Mouse (Mus musculus) kidney, embryonic 14.5 days (tissue): ENCODE measurements around the gene Arid1a. TPM values are rescaled to one million over a fixed set of nuclear protein-coding genes. Genes with fewer than 3 reads are reported as not detected.
"Not testable (repeated sequence)": the region's sequence is repeated elsewhere in the genome, so short reads cannot be mapped to it uniquely, and the experiment has no call there.

Experiments
- ATAC-seq: fragments of 200-750 bp; cut with Nextera tagmentation; 2 replicates; pipeline ENCODE4 v1.8.0; 2017; ENCODE audit warnings: moderate number of reproducible peaks, mild to moderate bottlenecking, moderate TSS enrichment, moderate library complexity; ENCODE audit not compliant: low FRiP score, low TSS enrichment
- H3K27ac ChIP-seq: fragments of 300-500 bp; sonication (generic); 2 replicates; pipeline ENCODE4 v1.5.1; 2014; ENCODE audit warnings: low read depth, mild to moderate bottlenecking, low read length, moderate library complexity, mixed read lengths
- H3K27me3 ChIP-seq: fragments of 300-500 bp; sonication (generic); 2 replicates; pipeline ENCODE4 v1.6.1; 2014; ENCODE audit warnings: mild to moderate bottlenecking, low read length; ENCODE audit not compliant: control insufficient read depth, insufficient read depth
- H3K36me3 ChIP-seq: fragments of 300-500 bp; sonication (generic); 2 replicates; pipeline ENCODE4 v1.6.1; 2014; ENCODE audit warnings: low read length, mixed read lengths; ENCODE audit not compliant: control insufficient read depth, insufficient read depth
- H3K4me1 ChIP-seq: fragments of 300-500 bp; sonication (generic); 2 replicates; pipeline ENCODE4 v1.6.1; 2014; ENCODE audit warnings: low read length, mixed read lengths; ENCODE audit not compliant: control insufficient read depth, insufficient read depth
- H3K4me2 ChIP-seq: fragments of 300-500 bp; sonication (generic); replicated peaks from 2 replicates; pipeline ENCODE4 v1.6.1; 2014; ENCODE audit warnings: low read depth, mild to moderate bottlenecking, low read length
- H3K4me3 ChIP-seq: fragments of 300-500 bp; sonication (generic); 2 replicates; pipeline ENCODE4 v1.5.1; 2014; ENCODE audit warnings: mild to moderate bottlenecking, low read length
- H3K9ac ChIP-seq: fragments of 300-500 bp; sonication (generic); 2 replicates; pipeline ENCODE4 v1.6.1; 2014; ENCODE audit warnings: low read depth, mild to moderate bottlenecking, low read length, moderate library complexity
- H3K9me3 ChIP-seq: fragments of 300-500 bp; sonication (generic); 2 replicates; pipeline ENCODE4 v1.6.1; 2016; ENCODE audit warnings: low read length; ENCODE audit not compliant: control insufficient read depth
- WGBS: fragments of 180-500 bp; shearing (Covaris S2); extraction: QIAGEN DNeasy Blood & Tissue Kit; methylation state at CpG from one replicate; pipeline ENCODE4 v1.1.7; 2014; 5-methylcytosine and 5-hydroxymethylcytosine counted together
- polyA plus RNA-seq: library from polyadenylated mRNA; unstranded; fragments of >200 nt; fragmentation: Nextera tagmentation; extraction: Ambion mirVana; gene quantifications from 2 replicates; pipeline ENCODE4 v1.2.1, GENCODE M21; 2014

Gene Arid1a
- polyA plus RNA-seq, 1 experiment from 2014 or later, result 51.7 TPM

DNA sequence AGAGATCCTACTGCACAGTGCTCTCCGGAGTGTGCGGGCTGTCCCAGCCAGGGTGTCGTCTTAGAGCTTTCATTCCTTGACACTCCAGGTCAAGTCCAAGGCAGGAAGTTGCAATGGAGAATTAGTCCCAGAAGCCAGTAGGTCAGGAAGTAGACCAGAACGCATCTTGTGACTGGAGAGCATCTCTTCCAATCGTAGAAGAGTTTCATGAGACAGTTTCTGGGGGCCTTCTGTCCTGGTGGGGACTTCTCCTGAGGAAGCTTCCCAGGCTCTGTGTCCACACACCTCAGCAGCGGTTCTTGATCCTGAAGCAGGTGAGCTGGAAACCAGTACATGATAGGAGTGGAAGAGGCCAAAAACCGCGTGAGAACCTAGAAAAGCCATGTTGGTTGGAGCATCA, 94.1 kb downstream of the Arid1a start:
- ATAC-seq, result no peak
- no peaks in the 10 kb centered on the region for H3K9me3 ChIP-seq
- no peaks in the 10 kb centered on the region for H3K27me3 ChIP-seq
- 83% methylated on average over 8 of the region's 8 CpGs for WGBS
- H3K4me1 ChIP-seq, result peaks cover 30% of the 10 kb centered on the region
- H3K9ac ChIP-seq, result no peak overlapping the region
- peaks cover 24% of the 10 kb centered on the region for H3K36me3 ChIP-seq
- no peak overlapping the region for H3K4me3 ChIP-seq
- H3K27ac ChIP-seq, result no peak overlapping the region
- no peak overlapping the region for H3K4me2 ChIP-seq

DNA sequence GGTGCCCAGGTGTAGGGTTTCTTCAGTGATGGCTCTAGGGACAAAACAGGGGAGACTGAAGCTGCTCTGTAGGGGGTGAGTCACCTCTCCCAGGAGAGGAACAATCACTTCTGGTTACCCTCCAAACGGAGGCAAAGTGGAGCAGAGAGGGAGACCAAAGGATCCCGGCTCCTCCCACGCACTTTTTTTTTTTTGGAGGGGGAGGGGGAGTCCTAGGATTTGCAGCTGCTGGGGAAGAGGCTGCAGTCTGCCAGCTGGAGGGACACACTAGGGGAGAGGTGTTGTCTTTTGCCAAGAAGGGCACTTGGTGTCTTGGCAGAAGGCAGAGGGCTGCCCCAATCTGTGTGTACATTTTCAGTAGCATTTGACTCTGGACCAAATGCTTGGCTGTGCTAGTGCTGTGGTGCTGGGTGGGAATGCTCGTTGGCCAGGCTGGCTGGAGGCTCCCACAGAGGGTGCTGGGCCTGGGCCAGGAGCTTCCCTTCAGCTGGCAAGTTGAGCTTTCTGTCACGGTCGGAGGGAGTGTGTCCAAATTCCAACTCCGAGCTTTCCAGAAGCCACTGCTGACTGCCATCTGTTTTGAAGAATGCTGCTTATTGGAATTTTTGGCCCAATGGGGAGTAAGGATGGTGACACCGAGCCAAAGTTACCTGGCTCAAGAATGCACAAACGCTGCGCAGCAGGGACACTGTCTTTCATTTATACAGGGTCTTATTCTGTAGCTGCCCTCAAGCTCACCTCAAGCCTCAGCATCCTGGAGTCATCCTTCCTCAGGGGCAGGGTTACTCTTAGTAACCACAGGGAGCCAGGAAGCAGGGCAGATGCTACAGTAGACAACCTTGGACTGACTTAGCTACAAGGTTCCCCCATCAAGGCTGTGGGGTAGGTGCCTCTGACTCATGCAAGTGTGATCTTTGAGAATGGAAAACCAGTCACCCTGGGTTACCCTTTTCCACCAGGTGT, 96.1 kb downstream of the Arid1a start:
- Histone ChIP-seq H3K4me3 (peak overlapping the region; percentile 27), H3K9me3 (no peaks in the 10 kb centered on the region), H3K27me3 (no peaks in the 10 kb centered on the region), H3K9ac (peak overlapping the region; percentile 51), H3K4me1 (peaks cover 34% of the 10 kb centered on the region), H3K4me2 (peak overlapping the region; percentile 49), H3K36me3 (peaks cover 17% of the 10 kb centered on the region), H3K27ac (peak overlapping the region; percentile 96)
- peak; percentile 33 for ATAC-seq
- WGBS, result 11% methylated on average over 10 of the region's 10 CpGs

DNA sequence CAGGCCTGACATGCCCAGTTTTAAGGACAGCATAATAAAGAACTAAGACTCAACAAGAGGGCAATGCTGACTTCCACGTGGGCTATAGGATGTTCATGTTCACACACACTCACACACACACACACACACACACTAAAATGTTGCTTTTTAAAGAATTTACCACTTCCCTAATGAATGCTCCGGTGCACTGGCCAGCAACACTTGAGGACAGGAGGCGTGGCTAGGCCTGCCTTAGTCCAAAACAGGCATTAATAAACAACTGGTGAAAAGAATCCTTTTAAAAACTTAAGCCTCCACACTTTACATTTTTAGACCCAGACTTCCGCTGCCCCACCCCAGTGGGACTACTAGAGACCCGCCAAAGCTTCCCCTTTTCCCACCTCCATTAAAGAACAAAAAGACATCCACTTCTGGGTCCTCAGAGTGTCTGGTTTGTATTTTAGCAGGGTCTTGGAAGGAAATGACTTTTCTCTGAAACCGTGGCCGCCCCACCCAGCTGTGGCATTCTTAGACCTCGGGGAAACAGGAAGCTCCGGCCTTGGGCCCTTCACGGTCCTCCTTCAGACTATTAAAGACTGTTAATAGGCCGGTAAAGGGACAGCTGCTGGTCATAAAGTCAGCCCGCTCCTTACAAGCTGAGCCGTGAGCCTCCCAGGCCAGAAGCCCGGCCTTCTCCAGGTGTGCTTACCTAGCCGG, 96.9 kb downstream of the Arid1a start:
- peak overlapping the region; percentile 49 for H3K4me2 ChIP-seq
- peak; percentile 20; the same call in 1 of the 2 replicates for ATAC-seq
- H3K9me3 ChIP-seq, result no peaks in the 10 kb centered on the region
- H3K27ac ChIP-seq, result peak overlapping the region; percentile 96
- peaks cover 10% of the 10 kb centered on the region for H3K36me3 ChIP-seq
- peak overlapping the region; percentile 27 for H3K4me3 ChIP-seq
- peak overlapping the region; percentile 51 for H3K9ac ChIP-seq
- H3K27me3 ChIP-seq, result no peaks in the 10 kb centered on the region
- H3K4me1 ChIP-seq, result peaks cover 34% of the 10 kb centered on the region
- 6% methylated on average over 15 of the region's 15 CpGs for WGBS

DNA sequence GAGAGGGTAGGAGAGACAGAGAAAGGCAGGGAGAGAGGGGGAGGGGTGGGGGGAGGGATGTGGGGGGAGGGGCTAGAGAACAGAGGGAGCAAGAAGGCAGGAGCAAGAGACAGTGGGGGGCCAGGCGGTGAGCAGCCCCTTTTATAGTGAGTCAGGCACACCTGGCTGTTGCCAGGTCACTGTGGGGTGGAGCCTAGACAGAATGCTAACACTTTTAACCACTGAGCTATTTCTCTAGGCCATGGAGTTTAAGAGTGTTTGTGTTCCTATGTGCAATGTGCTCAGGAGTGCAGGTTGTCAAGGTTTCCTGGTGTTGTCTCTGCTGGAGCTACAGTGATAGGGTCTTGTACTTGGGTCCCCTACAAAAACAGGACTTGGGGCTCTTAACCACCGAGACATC, 97.8 kb downstream of the Arid1a start:
- Histone ChIP-seq H3K36me3 (peaks cover 8% of the 10 kb centered on the region; the same call in 1 of the 2 replicates), H3K27ac (peak overlapping the region; percentile 96; the same call in 1 of the 2 replicates), H3K4me3 (no peak overlapping the region), H3K4me1 (peaks cover 34% of the 10 kb centered on the region), H3K9me3 (no peaks in the 10 kb centered on the region), H3K4me2 (peak overlapping the region; percentile 49), H3K9ac (no peak overlapping the region), H3K27me3 (no peaks in the 10 kb centered on the region)
- ATAC-seq, result no peak
- 40% methylated on average over 2 of the region's 2 CpGs for WGBS

DNA sequence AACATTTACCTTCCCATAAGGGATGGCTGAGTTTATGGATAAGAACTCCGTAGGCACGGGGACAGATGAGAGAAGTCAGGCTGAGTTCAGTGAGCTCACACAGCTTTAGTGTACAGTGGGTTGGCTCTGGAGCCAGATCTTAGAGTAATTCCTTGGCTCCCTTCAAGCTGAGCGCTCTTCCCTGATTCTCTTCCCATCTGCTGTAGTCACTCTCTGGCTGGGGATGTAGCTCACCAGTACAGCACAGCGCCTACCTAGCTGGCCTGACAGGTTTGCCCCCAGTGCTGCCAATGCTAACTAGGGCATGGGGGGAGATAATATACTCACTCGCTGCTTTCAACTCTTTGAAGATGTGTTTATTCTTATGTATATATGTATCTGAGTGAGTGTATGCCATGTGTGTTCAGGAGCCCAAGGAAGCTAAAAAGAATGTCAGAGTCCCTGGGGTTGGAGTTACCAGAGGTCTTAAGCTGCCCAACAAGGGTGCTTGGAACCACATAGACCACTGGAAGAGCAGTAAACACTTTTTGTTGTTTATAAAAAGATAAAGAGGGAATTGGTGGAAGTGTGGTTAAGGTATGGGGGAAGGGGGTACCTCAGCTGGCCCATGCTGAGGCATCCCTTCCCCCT, 98.6 kb downstream of the Arid1a start:
- H3K9me3 ChIP-seq, result no peaks in the 10 kb centered on the region
- WGBS, result 75% methylated on average over 5 of the region's 5 CpGs
- peaks cover 34% of the 10 kb centered on the region for H3K4me1 ChIP-seq
- peaks cover 8% of the 10 kb centered on the region; the same call in 1 of the 2 replicates for H3K36me3 ChIP-seq
- no peak overlapping the region for H3K4me3 ChIP-seq
- no peaks in the 10 kb centered on the region for H3K27me3 ChIP-seq
- H3K9ac ChIP-seq, result no peak overlapping the region; the same call in 1 of the 2 replicates
- H3K27ac ChIP-seq, result no peak overlapping the region
- no peak for ATAC-seq
- H3K4me2 ChIP-seq, result no peak overlapping the region

DNA sequence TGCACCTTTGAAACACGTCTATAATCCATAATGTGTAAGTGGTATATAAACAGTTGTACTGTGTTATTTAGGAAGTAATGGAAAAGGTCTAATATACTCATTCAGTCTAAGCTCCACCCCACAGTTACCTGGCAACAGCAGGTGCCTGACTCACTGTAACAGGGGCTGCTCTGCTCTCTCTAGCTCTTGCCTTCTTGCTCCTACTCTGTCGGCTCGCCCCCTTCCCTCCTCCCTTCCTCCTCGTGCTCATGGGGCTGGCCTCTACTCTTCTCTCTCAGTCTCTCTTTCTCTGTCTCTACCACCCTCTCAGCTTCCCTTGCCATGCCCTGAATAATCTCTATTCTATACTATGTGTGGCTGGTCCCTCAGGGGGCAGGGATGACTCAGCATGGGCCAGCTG, 99.6 kb downstream of the Arid1a start:
- no peak overlapping the region for H3K27ac ChIP-seq
- no peak overlapping the region for H3K4me2 ChIP-seq
- peaks cover 30% of the 10 kb centered on the region for H3K4me1 ChIP-seq
- H3K9ac ChIP-seq, result no peak overlapping the region
- no peaks in the 10 kb centered on the region for H3K27me3 ChIP-seq
- no peak overlapping the region for H3K4me3 ChIP-seq
- H3K36me3 ChIP-seq, result peaks cover under 1% of the 10 kb centered on the region; the same call in 1 of the 2 replicates
- WGBS, result 24% methylated on average over 4 of the region's 4 CpGs
- no peak for ATAC-seq
- no peaks in the 10 kb centered on the region for H3K9me3 ChIP-seq

GRCm38 (mm10) chr4:133656294-133656693, 100.3 kb downstream of the Arid1a start:
- H3K27ac ChIP-seq, result no peak overlapping the region
- 26% methylated on average over 4 of the region's 4 CpGs for WGBS

GRCm38 (mm10) chr4:133654070-133654469, 102.5 kb downstream of the Arid1a start:
- not testable (repeated sequence) for H3K4me3 ChIP-seq, H3K36me3 ChIP-seq, H3K27ac ChIP-seq, ATAC-seq, H3K4me2 ChIP-seq, H3K9me3 ChIP-seq, H3K9ac ChIP-seq, H3K27me3 ChIP-seq
- WGBS, result 98% methylated on average over 5 of the region's 5 CpGs
- peaks cover 12% of the 10 kb centered on the region for H3K4me1 ChIP-seq

More at GRCm38 (mm10) chr4:133656294-133656693, 100.3 kb downstream of the Arid1a start:
- Histone ChIP-seq H3K4me1 (peaks cover 30% of the 10 kb centered on the region), H3K9me3 (no peaks in the 10 kb centered on the region), H3K4me2 (no peak overlapping the region), H3K4me3 (no peak overlapping the region), H3K9ac (no peak overlapping the region), H3K27me3 (no peaks in the 10 kb centered on the region), H3K36me3 (no peaks in the 10 kb centered on the region)
- peak; percentile 54 for ATAC-seq
